Comparison of ENCODE assay signal across 9 mouse cellular contexts in the genomic region with DNA sequence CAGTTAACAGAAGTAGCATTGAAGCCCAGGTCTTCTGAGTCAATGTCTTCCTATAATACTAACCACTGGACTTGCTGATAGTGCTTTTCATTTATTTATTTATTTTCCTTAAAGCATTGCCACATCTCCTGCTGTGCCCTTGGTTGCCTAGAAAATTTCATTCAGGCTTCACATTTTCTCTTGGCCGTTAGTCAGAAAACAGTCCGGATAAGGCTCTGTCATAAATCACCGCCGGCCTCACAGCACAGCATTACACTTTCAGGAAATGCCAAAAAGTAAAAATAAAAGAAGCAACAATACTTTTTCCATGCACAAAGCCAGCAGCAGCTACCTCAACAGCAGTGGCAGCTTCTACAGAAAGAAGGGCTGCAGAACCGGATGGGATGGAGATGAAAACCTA.
DNase-seq lines count a peak whose midpoint lies in the region; ATAC-seq lines count a peak whose summit lies in the region.
"Had no signal": no experiment of that assay in that cellular context is flagged by ENCODE, and none has a peak within 500 bp of the region (broad histone marks: within the 10 kb centered on the region; RNA-seq: fewer than 3 reads in every experiment).

No protein-coding gene starts in this region.

- no peaks in the 10 kb centered on the region for H3K9me3 ChIP-seq in neural tube, embryonic 15.5 days (replicated peaks)

- H3K36me3 ChIP-seq in neural tube, embryonic 15.5 days, result no peaks in the 10 kb centered on the region

- no peaks in the 10 kb centered on the region for H3K27me3 ChIP-seq in neural tube, embryonic 15.5 days (replicated peaks)

- DNase-seq in left cerebral cortex, postnatal 4 days, result peak; percentile 8
- DNase-seq in left cerebral cortex, postnatal 10 days (ENCODE audit: extremely low spot score in 1 of 2, low spot score in 2 of 2), result no peak
- DNase-seq in kidney, postnatal 10 days, result peak; percentile 75
- DNase-seq in layer of hippocampus, postnatal 10 days (ENCODE audit: low spot score in 2 of 2), result no peak
- DNase-seq in frontal cortex, postnatal 25 days (ENCODE audit: low spot score in 2 of 2), result no peak

- peak overlapping the region; percentile 56; the same call in 1 of the 2 replicates for H3K27ac ChIP-seq in neural tube, embryonic 15.5 days (replicated peaks)
- H3K27ac ChIP-seq: liver, embryonic 14.5 days had no signal

- no peak overlapping the region for H3K9ac ChIP-seq in neural tube, embryonic 15.5 days (replicated peaks)
- H3K9ac ChIP-seq: liver, embryonic 14.5 days had no signal

- H3K4me1 ChIP-seq in neural tube, embryonic 15.5 days, result peaks cover 13% of the 10 kb centered on the region; the same call in 1 of the 2 replicates

- intact Hi-C loops in left cerebral cortex, postnatal 4 days (cut with DNase I), result no loop called here
- intact Hi-C loops in left cerebral cortex, postnatal 10 days (cut with DNase I), result no loop called here

- 0 out of 2 replicates have a peak overlapping the region, but pooled peaks have one; percentile 5 for H3K4me2 ChIP-seq in neural tube, embryonic 15.5 days

- no peak overlapping the region for H3K4me3 ChIP-seq in neural tube, embryonic 15.5 days (replicated peaks)

- peak; percentile 62 for ATAC-seq in common myeloid progenitor, adult 5-6 weeks (replicated peaks; ENCODE audit: low read depth, poor library complexity, severe bottlenecking)
- peak; percentile 57; the same call in 1 of the 2 replicates for ATAC-seq in neural tube, embryonic 15.5 days (ENCODE audit: low FRiP score)
- ATAC-seq in megakaryocyte-erythroid progenitor cell, adult 5-6 weeks (replicated peaks; ENCODE audit: low FRiP score, low TSS enrichment, poor library complexity, severe bottlenecking), result no peak

- WGBS in neural tube, embryonic 15.5 days, result 25% methylated on average over 5 of the region's 5 CpGs

Comparison
In these comparisons a context has a peak if more than half of its experiments do, and no peak if none do; other contexts are left out.
1. DNase-seq: peak in left cerebral cortex, postnatal 4 days (single experiment) and kidney, postnatal 10 days (single experiment); none in left cerebral cortex, postnatal 10 days (0 of 2), layer of hippocampus, postnatal 10 days (0 of 2) and frontal cortex, postnatal 25 days (0 of 2).